Mouse (Mus musculus) thymus, postnatal 36 days (tissue): ENCODE data around the gene Calm2.
A peak's percentile ranks its signal among the peaks of the same experiment; 100 is the strongest.

Experiments used
- DNase-seq, 2 experiments: peaks; one replicate each; pipeline ENCODE4 v3.0.0; 2022; ENCODE audit warnings: mixed read lengths in 2 of 2

Gene Calm2

DNA sequence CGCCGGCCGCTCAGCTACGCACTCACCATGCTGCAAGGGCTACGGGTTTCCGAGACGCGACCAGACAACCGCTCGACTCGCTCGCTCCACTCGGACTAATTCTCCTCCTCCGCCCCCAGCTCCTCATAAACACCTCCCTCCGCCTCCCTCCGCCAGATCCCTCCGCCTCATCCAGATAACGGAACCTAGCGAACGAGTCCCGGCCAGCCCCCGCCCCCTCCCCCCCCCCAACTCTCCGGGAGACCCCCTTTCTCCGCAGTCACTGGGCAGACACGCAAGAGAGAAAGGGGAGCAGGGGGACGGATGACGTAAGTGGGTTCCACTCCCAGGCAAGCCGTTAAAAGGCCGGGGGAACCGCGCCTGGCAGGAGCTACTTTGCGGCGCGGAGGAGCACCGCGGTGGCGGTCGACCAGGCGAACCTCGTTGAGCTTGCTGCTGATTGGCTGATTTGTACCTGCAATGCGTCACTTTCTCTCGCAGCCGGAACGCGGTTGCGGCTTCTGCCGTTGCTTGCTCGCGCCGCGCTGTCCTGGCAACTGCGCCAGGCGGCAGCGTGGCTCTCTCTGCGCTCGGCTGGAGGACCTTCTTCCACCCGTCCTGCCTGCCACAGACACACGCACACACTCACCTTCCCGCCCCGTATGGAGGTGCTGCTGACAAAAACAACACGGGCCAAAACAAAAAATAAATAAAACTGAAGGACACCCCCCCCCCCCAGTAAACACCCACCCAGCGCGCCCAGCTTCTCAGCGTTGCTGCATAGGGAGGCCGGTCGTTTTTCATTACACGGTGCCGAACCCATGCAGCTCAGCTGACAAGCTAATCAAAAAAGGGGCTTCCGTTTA lies at the start of gene Calm2:
Gene Calm2, minus strand, starts transcription at position 169 of the 845 bp plus-strand sequence.
- DNase-seq, result peak; percentile 98

DNA sequence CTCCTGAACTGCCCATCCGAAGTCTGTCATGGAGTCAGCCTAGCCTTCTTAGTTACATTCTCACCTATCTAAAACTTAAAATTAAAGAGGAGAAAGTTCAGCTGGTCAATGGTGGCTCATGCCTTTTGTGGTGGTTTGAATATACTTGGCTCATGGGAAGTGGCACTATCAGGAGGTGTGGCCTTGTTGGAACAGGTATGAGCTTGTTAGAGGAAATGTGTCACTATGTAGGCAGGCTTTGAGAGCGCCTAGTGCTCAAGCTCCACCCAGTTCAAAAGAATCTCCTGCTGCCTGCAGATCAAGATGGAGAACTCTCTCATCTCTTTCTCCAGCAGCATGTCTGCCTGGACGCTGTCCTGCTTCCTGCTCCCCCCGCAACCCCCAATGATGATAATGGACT lies 48.8 kb upstream of the Calm2 start:
- no peak for DNase-seq

DNA sequence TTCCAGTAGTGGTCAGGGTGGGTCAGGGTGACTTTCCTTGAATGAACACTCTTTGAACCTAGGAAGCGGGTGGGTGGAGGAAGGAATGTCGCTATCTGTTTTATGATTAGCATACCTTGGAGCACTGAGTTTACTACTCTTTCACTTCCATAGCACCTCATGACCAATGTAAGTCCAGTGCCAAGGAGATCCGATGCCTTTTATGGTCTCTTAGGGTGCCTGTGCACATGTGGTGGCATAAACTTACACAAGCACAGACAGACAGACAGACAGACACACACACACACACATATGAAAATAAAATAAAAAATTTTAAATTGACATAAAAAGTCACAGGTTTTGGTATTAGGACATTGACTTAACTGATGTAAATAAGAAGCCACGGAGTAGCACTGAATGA lies 47.6 kb upstream of the Calm2 start:
- no peak for DNase-seq

DNA sequence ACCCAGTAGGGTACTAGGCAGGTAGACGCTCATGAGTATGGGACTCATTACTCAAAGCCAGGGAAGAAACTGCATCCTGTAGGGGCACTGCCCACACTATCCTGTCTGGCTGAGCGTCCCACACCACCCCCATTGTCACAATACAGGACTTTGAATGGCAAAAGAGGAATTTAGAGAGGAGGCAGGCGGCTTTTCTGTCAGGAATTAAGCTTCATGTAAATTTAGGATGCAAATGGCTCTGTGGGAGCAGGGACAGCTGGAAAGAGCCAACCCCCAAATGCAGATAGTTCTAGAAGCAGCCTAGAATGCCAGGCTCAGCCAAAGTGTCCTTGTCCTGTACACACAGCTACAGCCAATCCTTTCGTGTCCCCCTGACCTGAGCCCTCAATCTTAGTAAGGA lies 45.6 kb upstream of the Calm2 start:
- no peak for DNase-seq

DNA sequence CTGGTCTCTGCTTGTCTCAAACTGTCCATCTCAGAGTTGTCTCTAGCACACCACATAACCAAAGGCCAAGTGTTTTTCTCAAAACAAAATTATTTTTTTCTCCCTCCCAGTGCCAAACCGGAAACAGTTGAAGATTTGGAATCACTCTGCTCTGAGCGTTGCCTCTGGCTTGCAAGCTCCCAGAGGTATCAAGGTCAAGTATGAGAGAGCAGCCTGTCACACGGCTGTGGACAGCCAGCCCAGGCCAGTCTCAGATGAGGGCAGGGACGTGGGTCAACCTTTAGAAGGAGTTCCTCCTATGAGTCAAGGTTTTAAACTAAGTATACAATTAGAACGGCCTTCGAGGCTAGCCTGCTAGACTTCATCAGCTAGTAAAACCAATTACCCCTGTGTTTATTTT lies 43.6 kb upstream of the Calm2 start:
- DNase-seq, result no peak

DNA sequence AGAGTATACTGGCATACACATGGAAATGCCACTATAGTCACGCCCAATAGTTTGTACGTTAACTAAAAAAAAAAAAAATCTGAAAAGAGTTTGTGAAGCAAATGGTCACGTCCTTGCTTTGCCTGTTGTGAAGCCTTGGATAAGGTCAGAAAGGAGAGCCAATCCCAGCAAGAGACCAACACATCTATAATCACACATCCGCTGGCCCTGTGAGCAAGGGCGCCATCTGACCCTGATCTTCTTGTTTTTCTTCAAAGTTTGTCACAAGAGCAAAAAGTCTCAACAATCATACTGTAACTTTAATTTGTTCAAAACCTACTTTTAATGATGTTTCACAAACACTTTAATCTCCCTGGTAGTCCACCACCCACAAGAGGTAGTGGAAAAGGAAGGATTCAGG lies 39.0 kb upstream of the Calm2 start:
- no peak for DNase-seq

DNA sequence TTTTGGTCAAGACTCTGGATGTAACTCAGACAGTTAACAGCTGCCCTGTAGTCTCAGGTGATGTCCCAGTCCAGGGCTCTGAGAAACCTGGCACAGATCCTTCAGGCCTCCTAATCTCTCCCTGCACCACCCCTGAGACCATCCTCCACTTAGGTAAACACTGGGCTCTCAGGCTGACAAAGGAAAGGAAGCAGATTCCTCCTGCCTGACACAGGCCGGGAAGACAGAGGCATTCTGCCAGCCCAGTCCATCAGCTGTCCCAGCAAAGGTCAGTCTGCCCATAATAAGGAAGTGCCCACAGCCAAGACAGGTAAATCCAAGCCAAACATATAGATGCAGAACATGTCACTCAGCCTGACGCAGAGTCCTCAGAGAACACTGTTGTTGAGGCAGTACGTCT lies 36.1 kb upstream of the Calm2 start:
- no peak for DNase-seq

DNA sequence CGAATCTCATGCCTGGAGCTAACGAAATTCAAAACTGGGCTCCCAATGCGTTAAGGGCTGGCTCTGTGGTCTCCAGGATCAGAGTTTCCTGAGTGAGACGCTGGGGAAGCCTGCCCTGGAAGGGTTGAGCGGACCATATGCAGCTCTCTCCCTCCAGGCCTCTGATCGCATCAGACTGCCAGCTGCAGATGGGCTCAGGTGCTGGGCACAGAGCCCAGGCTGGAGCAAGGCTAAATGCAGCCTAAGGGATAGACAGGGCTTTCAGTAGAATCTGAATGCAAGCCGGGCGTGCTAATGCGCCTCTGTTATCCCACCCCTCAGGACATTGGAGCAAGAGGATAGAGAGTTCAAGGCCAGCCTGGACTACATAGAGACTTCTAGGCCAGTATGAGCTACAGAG lies 31.8 kb upstream of the Calm2 start:
- no peak for DNase-seq

DNA sequence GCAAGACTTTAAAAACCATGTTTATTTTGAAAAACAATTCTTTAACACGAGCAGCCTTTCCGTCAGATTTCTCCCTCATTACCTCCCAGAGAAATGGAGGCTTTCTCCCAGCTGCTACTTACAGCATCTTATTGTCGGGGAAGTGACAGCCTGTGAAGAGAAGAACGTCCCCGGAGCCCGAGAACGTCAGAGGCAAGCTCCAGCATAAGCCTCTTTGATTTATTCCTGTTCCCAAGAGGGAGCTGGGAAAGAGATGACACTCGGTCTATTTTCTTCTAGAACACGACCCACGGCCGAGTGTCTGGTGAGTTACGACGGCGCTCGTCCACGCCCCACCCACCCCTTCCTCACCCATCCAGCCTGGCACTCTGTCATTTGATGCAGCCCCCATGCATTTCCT lies 30.9 kb upstream of the Calm2 start:
- no peak for DNase-seq

DNA sequence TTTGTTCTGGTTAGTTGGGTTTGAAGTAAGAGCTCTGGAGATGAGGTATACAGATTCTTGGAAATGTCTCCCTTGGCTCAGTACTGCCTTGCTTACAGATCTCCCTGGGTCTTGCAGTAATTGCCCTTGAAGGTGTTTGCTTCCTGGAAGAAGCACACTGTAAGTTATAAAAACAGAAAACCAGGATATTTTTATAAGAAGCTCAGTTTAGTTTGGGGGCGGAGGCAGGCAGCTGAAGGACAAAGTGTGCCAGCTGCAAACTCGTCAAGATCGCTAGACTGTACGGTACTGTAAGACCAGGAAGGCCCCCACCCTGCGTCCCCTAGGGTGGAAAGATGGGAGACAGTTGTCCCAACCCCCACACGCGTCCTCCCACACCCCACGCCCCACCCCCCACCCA lies 28.6 kb upstream of the Calm2 start:
- no peak for DNase-seq

DNA sequence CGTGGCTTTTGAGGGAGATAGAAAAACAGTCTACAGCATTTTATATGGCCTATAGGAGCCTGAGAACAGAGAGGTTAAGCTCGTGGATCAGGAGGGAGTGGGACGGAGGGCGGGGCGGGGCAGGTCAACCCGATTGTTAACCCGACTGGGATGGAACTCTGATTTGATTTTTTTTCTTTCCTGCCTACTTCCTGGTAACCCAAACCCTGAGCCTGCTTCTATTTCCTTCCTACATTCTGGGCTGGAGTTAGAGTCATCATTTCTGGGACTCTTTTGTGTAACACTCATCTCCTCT lies 27.7 kb upstream of the Calm2 start:
- DNase-seq, result no peak

DNA sequence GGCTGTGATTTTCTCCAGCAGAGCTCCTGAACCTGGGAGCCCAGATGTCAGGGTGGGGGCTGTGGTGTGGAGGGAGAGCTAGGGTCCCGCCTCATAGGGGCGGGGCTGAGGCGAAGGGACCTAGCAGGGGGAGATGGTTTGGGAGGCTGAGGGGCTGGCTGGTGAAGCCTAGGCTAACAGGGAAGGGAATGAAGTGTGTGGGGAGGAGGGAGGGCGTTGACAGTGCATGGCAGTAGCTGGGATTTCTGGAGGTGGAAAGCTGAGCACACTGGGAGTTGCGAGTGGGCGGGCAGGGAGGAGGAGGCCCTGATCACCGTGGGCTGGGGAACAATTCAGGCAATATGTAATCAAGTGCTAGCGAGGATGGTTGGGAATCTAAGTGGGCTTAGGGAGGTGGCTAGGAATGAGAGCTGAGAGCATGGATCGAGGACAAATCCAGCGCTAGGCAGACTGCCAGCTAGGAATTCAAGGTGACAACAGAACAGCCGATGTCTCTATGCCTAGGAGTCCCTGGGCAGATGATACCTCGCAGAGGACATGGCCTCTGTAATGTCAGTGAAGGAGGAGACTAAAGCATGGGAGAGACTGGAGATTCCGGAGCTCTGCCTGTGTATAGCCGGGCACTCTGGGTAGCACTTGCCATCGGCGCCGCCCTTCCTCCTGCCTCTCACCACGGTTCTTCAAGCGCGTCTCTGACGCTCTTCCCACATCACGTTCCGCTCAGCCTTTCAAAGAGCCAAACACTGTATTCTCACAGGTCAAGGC lies 27.2 kb upstream of the Calm2 start:
- DNase-seq, result peak in 1 of 2 experiments; percentile 15

DNA sequence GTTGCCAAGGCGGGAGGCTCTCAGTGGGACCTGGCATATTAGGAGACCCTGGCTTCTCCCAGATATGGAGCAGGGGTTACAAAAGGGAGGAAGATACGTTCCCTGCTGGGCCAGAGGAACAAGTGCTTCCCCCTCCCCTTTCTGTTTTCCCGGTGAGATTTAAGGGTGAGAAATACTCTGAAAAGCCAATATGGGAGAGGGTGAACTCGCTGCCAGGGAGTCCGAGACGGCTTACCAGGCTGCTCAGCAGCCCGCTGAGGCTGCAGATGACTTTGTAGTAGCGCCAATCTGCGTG lies 26.7 kb upstream of the Calm2 start:
- DNase-seq, result no peak

DNA sequence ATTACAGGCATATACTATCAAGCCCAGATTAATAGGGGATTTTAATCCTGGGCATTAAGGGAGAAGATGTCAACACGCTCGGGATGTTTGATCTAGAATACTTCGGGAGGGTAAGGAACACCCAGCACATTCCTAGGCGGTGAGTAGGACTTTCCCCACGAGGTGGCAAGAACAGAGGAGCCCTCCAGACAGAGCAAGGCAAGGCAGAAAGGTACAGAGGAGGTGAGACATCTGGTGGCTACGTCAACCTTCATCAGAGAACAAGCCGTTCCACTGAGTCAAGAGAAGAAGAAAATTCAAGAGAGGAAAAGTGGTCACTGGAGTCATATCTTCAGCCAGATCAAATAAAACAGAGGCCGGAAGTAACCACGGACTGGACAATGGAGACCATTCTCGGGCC lies 26.1 kb upstream of the Calm2 start:
- DNase-seq, result no peak

DNA sequence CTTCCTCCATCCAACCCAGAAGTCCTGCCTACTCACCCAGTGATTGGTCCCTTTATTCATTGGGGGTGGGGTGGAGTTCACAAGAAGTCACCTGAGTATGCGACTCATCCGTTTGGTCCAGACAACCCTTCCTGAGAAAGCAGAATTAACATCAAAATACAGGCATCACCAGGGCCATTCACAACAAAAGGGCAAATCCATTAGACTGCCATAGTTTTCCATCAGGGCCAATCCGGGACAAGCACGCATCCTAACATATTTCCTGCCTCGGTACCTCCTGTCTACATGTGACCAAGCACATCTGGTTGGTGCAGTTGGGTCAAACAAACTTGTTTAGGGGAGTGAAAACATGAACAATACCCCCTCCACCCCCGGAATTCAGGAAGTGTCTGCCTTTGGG lies 24.9 kb upstream of the Calm2 start:
- no peak for DNase-seq

DNA sequence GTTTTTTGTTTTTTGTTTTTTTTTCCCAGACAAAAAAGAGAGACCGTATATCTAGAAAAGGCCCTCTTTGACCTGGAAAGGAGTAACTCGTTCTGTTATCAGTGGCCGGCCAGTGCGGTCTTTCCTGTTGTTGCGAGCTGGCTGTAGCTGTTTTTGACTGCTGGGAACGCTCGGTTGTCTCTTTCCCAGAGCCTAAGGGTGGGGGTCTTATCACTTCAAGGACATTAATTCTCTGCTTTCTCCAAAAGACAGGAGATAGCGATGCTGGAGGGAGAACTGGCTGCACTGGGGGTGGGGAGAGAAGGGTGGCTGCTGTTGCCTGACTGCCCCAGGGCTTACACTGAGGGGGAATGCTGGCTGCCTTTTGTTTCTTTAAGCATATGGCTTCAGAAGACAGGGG lies 24.1 kb upstream of the Calm2 start:
- DNase-seq, result no peak

DNA sequence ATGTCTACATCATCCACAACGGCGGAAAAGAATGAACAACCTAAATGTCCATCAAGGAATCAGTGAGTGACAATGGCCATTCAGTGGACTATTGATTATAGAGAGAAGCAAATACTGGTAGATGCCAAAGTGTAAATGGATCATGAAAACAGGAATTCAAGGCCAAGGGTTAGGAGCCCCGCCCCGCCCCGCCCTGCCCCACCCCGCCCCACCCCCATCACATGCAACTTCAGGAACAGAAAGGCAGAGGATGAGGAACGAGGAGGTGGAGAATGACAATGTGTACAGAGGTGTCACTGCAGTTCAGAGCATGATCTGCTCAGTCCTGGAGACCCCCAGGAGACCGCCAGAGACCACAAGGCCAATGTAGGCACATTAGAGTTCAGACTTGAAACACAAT lies 23.5 kb upstream of the Calm2 start:
- no peak for DNase-seq

DNA sequence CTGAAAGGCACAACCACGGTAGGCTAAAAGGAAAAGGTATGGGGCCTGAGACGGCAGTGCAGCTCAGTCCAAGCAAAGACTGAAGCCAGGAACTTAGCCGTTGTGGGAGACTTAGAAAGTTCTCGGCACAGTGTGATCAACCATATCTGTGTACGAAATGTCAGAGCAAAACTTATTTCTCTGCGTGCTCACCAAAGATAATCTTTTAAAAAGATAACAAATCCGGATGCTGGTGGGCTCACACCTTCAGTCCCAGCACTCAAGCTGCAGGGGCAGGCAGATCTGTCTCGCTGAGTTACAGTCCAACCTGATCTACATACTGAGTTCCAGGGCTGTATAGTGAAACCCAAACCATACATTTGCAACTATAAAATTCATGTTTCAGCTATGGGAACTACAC lies 22.7 kb upstream of the Calm2 start:
- DNase-seq, result no peak

DNA sequence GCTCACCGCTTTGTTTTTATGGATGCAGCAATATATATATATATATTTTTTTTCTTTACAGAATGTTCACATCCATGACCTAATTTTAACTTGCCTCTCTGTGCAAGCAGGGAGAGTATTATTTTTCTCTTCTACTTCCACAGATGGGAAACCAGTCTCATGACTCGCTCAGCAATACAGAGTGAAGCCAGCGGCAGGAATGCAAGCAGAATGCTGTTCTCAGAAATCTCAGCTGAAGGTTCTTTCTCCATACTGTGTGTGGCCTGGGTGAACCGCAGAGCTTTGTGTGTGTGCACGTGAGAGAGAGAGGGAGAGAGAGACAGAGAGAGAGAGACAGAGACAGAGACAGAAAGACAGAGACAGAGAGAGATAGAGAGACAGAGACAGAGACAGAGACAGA lies 21.9 kb upstream of the Calm2 start:
- no peak for DNase-seq

DNA sequence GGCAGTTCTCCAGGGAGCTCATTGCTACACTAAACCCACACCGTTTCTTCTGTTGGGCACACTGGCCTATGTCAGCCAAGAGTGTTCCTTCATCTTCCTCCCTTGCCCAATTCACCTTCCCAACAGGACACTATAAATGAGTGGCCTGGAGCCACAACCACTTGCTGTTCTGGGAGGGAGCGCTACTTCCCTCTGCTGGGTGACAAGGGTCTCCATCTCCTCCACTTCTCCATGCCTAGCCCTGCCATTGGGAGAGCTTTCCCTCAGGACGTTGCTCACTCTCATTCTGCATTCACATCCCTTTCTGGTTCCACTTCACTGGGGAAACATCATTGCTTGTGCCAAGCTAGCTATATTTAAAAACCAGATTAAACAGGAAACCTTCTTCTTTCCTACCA lies 14.8 kb upstream of the Calm2 start:
- DNase-seq, result no peak

DNA sequence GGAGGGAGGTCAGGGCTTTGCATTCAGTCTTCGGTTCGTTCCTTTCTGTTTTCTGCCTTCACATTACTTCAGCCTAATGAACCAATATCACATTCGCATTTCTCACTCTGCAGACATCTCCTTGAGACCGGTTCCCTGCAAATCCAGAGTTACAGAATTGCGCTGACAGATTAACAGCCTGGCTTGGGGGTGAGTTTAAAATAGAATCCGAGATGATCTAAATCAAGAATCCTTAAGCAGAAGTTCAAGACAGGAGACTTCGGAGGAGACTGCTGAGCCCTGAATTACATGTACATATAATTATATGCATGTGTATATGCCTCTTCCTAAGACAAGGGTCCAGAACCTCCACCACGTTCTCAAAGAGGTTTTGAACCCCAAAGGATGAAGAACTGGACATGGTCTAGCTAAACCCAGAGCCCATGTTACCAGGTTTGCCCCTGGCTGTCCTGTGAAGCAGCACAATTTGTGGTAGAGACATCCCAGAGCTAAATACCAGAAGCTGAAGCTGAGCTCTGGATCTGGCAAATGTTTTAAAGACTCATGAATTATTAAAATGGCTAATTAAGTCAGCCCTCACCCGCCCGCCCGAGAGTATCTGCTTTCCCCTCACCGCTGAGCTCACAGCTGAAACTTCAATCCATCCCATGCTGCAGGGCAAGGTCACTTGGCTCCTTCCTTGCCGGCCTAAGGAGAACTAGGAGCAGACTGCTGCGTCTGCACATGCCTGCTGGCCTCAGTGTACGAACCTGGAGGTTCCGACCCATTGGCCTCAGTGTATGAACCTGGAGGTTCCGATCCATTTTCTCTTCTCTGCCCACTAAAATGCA lies 14.1 kb upstream of the Calm2 start:
- DNase-seq, result no peak

DNA sequence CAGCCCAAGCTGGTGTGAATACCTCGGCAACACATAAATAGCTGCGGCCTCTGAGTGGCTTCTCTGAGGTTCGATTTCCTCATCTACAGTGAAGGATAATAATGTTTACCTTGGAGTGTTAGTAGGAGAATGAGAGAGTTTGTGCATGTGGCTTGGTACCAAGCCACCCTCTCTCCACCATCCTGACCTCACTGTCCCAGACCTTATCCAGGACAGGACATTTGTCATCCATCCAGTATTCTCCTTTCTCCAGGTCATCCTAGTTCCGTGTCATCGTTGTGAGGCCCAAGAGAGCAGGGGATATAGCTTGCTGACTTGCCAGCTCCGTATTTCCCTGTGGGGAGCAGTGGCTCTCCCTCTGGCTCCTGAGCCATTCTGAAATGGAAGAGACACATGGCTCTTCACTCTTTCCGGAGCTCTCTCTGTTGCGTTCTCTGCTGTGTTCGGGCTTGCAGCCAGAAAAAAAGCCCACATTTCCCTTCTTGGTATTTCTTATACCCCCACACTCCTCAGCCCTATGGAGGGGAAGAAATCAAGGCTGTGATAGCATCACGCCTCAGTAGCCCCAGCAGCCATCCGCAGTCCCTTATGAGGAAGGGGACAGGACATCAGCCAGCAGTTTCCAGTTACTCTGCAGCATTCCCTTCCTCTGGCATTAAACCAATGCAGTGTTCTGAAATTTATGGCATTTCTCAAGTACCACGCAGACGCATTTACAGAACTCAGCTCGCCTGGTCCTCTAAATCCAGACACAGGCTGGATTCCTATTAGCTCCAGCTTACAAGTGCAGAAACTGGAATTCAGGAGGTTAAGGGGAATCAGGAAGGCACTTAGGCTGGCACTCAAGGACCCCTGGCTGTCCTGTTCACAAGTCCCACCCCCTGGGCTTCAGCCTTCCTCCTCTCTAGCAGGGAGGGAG lies 13.3 kb upstream of the Calm2 start:
- no peak for DNase-seq
